Mouse (Mus musculus): ENCODE measurements around the gene Cldn6. TPM values are rescaled to one million over a fixed set of nuclear protein-coding genes. Genes with fewer than 3 reads are reported as not detected.
A peak's percentile ranks its signal among the peaks of the same experiment; 100 is the strongest.

The Cldn6 gene
- polyA plus RNA-seq, 1 experiment from 2014 or later = 4.5 TPM

DNA sequence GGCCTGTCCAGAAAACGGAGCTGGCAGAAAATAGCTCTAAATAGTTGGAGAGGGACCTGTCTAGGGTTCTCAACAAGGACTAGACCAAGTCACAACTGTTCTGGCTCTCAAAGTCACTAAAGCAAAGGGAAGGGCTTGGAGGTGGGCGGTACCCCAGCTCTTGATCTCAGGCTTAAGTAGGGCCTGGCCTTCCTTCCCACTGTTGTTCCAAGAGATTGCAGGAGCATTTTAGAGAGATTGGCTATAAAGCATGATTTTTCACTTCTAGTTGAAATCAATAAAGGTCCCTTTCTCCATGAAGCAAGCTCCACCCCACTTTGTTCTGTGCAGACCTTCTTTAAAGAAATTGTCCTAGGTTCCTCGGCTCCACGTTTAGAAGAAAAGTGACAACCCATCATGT is 46.4 kb downstream of the Cldn6 start:
- H3K4me1 ChIP-seq (replicated peaks) = peaks cover 14% of the 10 kb centered on the region
- no peak for ATAC-seq (replicated peaks; ENCODE audit: insufficient number of reproducible peaks, insufficient read depth, low FRiP score, low read depth)
- H3K9ac ChIP-seq = peak overlapping the region; percentile 57; the same call in 1 of the 2 replicates
- no peaks in the 10 kb centered on the region for H3K27me3 ChIP-seq
- no peaks in the 10 kb centered on the region for H3K36me3 ChIP-seq
- WGBS = 55% methylated on average over 4 of the region's 4 CpGs
- H3K4me2 ChIP-seq = peak overlapping the region; percentile 68
- peak overlapping the region; percentile 70 for H3K27ac ChIP-seq
- H3K4me3 ChIP-seq = peak overlapping the region; percentile 65
- H3K9me3 ChIP-seq (replicated peaks) = no peaks in the 10 kb centered on the region

DNA sequence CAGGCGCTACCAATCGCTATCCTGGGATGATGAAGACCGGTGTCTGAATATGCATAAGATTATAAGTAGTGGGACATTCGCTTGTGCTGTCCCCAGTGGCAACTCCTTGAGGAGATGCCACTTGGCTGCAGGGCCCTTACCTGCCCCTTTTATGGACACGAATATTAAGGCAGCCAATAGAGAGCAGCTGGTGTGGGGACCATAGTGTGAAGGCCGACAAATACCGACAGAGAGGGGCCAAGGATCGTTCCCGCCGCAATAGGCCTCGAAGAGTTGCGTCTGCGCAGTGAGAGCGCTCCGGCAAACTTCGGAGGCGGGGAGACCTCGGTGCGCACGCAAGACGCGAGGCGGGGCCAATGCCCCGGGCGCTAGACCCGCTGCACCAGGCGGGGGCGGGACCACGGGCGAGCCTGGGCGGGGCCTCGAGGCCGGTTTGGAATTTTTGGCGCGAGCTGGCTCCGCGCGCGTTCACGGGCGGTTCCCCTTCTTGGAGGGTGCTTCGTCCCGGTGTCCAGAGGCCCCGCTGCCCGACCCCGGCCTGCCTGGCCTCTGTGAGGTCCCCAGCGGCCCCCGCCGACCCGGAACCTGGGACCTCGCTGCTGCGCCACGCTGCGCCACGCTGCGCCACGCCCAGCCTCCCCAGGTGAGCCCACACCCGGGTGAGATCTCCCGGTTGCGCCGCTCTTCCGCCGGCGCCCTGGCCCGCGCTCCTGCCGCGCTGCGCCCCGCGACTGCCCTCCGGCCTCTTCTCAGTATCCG is 47.1 kb downstream of the Cldn6 start, which contains the start of gene Pkmyt1:
Pkmyt1 (plus strand) TSS at position 338 of the 759 bp plus-strand sequence.
- H3K4me1 ChIP-seq (replicated peaks) = peaks cover 14% of the 10 kb centered on the region
- H3K9me3 ChIP-seq (replicated peaks) = no peaks in the 10 kb centered on the region
- H3K4me3 ChIP-seq = peak within 1 kb of the TSS; percentile 65
- ATAC-seq (replicated peaks; ENCODE audit: insufficient number of reproducible peaks, insufficient read depth, low FRiP score, low read depth) = peak; percentile 93
- peak within 1 kb of the TSS; percentile 68 for H3K4me2 ChIP-seq
- no peaks in the 10 kb centered on the region for H3K36me3 ChIP-seq
- peak within 1 kb of the TSS; percentile 83 for H3K27ac ChIP-seq
- 1% methylated on average over 72 of the region's 73 CpGs for WGBS
- no peaks in the 10 kb centered on the region for H3K27me3 ChIP-seq
- H3K9ac ChIP-seq = peak within 1 kb of the TSS; percentile 74

DNA sequence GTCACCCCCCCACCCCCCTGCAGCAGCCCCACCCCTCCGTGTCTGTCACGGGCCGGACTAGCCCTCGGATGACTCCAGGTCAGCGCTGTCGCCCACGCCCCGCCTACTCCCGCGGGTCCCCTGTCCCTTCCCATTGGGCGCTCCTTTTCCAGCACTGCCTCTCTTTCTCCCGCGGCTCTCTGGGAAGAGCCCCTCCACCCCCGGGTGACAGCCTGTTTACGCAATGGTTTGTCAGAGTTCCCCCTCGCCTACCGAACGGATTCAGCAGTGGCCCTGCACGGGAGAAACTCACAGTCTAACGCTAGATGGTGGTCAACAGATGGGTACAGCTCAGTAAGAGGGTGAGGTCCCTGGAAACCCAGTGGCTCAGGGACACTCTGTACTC is 47.7 kb downstream of the Cldn6 start:
- peak overlapping the region; percentile 74 for H3K9ac ChIP-seq
- H3K4me1 ChIP-seq (replicated peaks) = peaks cover 14% of the 10 kb centered on the region
- peak overlapping the region; percentile 65 for H3K4me3 ChIP-seq
- H3K9me3 ChIP-seq (replicated peaks) = no peaks in the 10 kb centered on the region
- peak; percentile 89 for ATAC-seq (replicated peaks; ENCODE audit: insufficient number of reproducible peaks, insufficient read depth, low FRiP score, low read depth)
- WGBS = 0% methylated on average over 20 of the region's 20 CpGs
- peak overlapping the region; percentile 83 for H3K27ac ChIP-seq
- H3K4me2 ChIP-seq = peak overlapping the region; percentile 68
- H3K36me3 ChIP-seq = no peaks in the 10 kb centered on the region
- no peaks in the 10 kb centered on the region for H3K27me3 ChIP-seq

DNA sequence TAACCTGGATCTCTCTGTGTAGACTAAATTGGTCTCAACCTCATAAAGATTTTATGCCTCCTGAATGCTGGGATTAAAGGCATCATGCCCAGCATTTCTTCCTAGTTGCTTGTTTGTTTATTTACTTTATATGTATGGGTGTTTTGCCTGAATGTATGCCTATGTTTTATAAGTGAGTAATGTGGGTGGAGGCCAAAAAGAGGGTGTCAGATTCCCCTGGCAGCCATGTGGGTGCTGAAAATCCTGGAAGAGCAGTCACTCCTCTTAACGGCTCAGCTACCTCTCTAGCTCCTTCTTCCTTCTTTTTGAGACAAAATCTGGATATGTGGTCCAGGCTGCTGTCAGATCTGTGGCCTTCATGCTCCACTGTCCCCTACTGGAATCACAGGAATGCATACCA is 51.4 kb downstream of the Cldn6 start:
- Histone ChIP-seq H3K27ac (no peak overlapping the region), H3K4me1 (replicated peaks) (peaks cover 13% of the 10 kb centered on the region), H3K9me3 (replicated peaks) (no peaks in the 10 kb centered on the region), H3K4me2 (no peak overlapping the region), H3K9ac (no peak overlapping the region), H3K36me3 (no peaks in the 10 kb centered on the region), H3K27me3 (no peaks in the 10 kb centered on the region), H3K4me3 (no peak overlapping the region)
- 45% methylated on average over 1 of the region's 1 CpGs for WGBS
- ATAC-seq (replicated peaks; ENCODE audit: insufficient number of reproducible peaks, insufficient read depth, low FRiP score, low read depth) = no peak

Other genes starting within 250 kb of the Cldn6 start
- gene Vmn2r117, start 199.6 kb upstream of the Cldn6 start, polyA plus RNA-seq (2015; fragmentation: Nextera tagmentation; extraction: Ambion mirVana) = not detected in 2 replicates
- gene Zfp213, start 115.0 kb upstream of the Cldn6 start, polyA plus RNA-seq (2015; fragmentation: Nextera tagmentation; extraction: Ambion mirVana) = 10.9 and 14.4 TPM in 2 replicates
- gene Zfp13, start 79.8 kb upstream of the Cldn6 start, polyA plus RNA-seq (2015; fragmentation: Nextera tagmentation; extraction: Ambion mirVana) = 6.7 and 8.3 TPM in 2 replicates
- gene Zscan10, start 78.4 kb upstream of the Cldn6 start, polyA plus RNA-seq (2015; fragmentation: Nextera tagmentation; extraction: Ambion mirVana) = 0.06 TPM in 1 of 2 replicates, not detected in the other
- gene Mmp25, start 34.0 kb upstream of the Cldn6 start, polyA plus RNA-seq (2015; fragmentation: Nextera tagmentation; extraction: Ambion mirVana) = 0.38 and 0.48 TPM in 2 replicates
- gene Bicdl2, start 18.7 kb upstream of the Cldn6 start, polyA plus RNA-seq (2015; fragmentation: Nextera tagmentation; extraction: Ambion mirVana) = 0.35 and 0.39 TPM in 2 replicates
- gene Hcfc1r1, start 5.7 kb upstream of the Cldn6 start, polyA plus RNA-seq (2015; fragmentation: Nextera tagmentation; extraction: Ambion mirVana) = 226 and 282 TPM in 2 replicates
- gene Thoc6, start 5.4 kb upstream of the Cldn6 start, polyA plus RNA-seq (2015; fragmentation: Nextera tagmentation; extraction: Ambion mirVana) = 29.4 and 36.8 TPM in 2 replicates
- gene Tnfrsf12a, start 1.8 kb upstream of the Cldn6 start, polyA plus RNA-seq (2015; fragmentation: Nextera tagmentation; extraction: Ambion mirVana) = 107 and 116 TPM in 2 replicates
- 0.09 and 0.68 TPM in 2 replicates for gene Cldn9, start 4.8 kb downstream of the Cldn6 start, polyA plus RNA-seq (2015; fragmentation: Nextera tagmentation; extraction: Ambion mirVana)
- gene 1520401A03Rik, start 43.5 kb downstream of the Cldn6 start, polyA plus RNA-seq (2015; fragmentation: Nextera tagmentation; extraction: Ambion mirVana) = not detected in 2 replicates
- 22.4 and 37.6 TPM in 2 replicates for gene Pkmyt1, start 47.1 kb downstream of the Cldn6 start, polyA plus RNA-seq (2015; fragmentation: Nextera tagmentation; extraction: Ambion mirVana)
- 13.5 and 18.7 TPM in 2 replicates for gene Paqr4, start 61.6 kb downstream of the Cldn6 start, polyA plus RNA-seq (2015; fragmentation: Nextera tagmentation; extraction: Ambion mirVana)
- 0.28 and 3.3 TPM in 2 replicates for gene Kremen2, start 66.6 kb downstream of the Cldn6 start, polyA plus RNA-seq (2015; fragmentation: Nextera tagmentation; extraction: Ambion mirVana)
- 36.5 and 47.5 TPM in 2 replicates for gene Flywch1, start 92.4 kb downstream of the Cldn6 start, polyA plus RNA-seq (2015; fragmentation: Nextera tagmentation; extraction: Ambion mirVana)
- gene Flywch2, start 106.8 kb downstream of the Cldn6 start, polyA plus RNA-seq (2015; fragmentation: Nextera tagmentation; extraction: Ambion mirVana) = 4.8 and 9.1 TPM in 2 replicates
- gene Srrm2, start 111.3 kb downstream of the Cldn6 start, polyA plus RNA-seq (2015; fragmentation: Nextera tagmentation; extraction: Ambion mirVana) = 315 and 320 TPM in 2 replicates
- 782 and 921 TPM in 2 replicates for gene Elob, start 149.9 kb downstream of the Cldn6 start, polyA plus RNA-seq (2015; fragmentation: Nextera tagmentation; extraction: Ambion mirVana)
- 0.13 TPM in 1 of 2 replicates, not detected in the other for gene Prss33, start 156.8 kb downstream of the Cldn6 start, polyA plus RNA-seq (2015; fragmentation: Nextera tagmentation; extraction: Ambion mirVana)
- not detected in 2 replicates for gene Prss32, start 164.6 kb downstream of the Cldn6 start, polyA plus RNA-seq (2015; fragmentation: Nextera tagmentation; extraction: Ambion mirVana)
- gene Prss41, start 164.9 kb downstream of the Cldn6 start, polyA plus RNA-seq (2015; fragmentation: Nextera tagmentation; extraction: Ambion mirVana) = 0.06 and 0.33 TPM in 2 replicates
- not detected in 2 replicates for gene Prss21, start 188.8 kb downstream of the Cldn6 start, polyA plus RNA-seq (2015; fragmentation: Nextera tagmentation; extraction: Ambion mirVana)
- gene Dcpp1, start 201.6 kb downstream of the Cldn6 start, polyA plus RNA-seq (2015; fragmentation: Nextera tagmentation; extraction: Ambion mirVana) = not detected in 2 replicates
- not detected in 2 replicates for gene Dcpp2, start 201.6 kb downstream of the Cldn6 start, polyA plus RNA-seq (2015; fragmentation: Nextera tagmentation; extraction: Ambion mirVana)
- gene Dcpp3, start 238.2 kb downstream of the Cldn6 start, polyA plus RNA-seq (2015; fragmentation: Nextera tagmentation; extraction: Ambion mirVana) = not detected in 2 replicates